Mouse (Mus musculus) stomach, embryonic 16.5 days (tissue): ENCODE measurements around the gene Smad1. TPM values are rescaled to one million over a fixed set of nuclear protein-coding genes. Genes with fewer than 3 reads are reported as not detected.

Source experiments
- polyA plus RNA-seq: library from polyadenylated mRNA; unstranded; fragments of >200 nt; fragmentation: Nextera tagmentation; extraction: Ambion mirVana; gene quantifications from 2 replicates; pipeline ENCODE4 v1.2.1, GENCODE M21; 2015

Smad1 gene
- polyA plus RNA-seq, 1 experiment from 2014 or later, result 37.4 TPM

Other genes with a start within 250 kb of the Smad1 start
- not detected in 2 replicates for gene 1700011L22Rik, start 150.9 kb downstream of the Smad1 start, polyA plus RNA-seq
- 13.2 and 14.4 TPM in 2 replicates for gene Mmaa, start 104.6 kb downstream of the Smad1 start, polyA plus RNA-seq
- gene Otud4, start 240.1 kb upstream of the Smad1 start, polyA plus RNA-seq, result 11.5 and 12.3 TPM in 2 replicates